Mouse (Mus musculus) CH12F3 (cell line): ENCODE data around the gene Myl7.

Experiments
- in situ Hi-C: fragments of 300-500 bp; cut with MboI; formaldehyde crosslinking; loops from 2 replicates; pipeline ENCODE4 v1.14.3; 2020; ENCODE audit warnings: low sequenced_read_pairs

Myl7 gene

DNA sequence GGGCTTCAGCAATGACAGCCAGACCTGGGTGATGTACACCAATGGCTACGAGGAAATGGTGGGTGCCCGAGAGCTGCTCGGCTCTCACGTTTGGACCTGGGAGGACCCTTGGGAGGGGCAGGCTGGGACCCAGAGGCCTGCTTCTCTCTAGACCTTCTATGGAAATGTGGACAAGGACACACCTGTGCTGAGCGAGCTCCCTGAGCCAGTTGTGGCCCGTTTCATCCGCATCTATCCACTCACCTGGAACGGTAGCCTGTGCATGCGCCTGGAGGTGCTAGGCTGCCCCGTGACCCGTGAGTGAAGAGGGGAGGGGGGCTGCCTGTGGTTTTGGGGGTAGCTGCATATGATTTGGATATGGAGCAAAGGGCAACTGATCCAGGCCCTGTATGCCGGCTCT lies 30.3 kb downstream of the Myl7 start:
- in situ Hi-C loops, result no loop called here

GRCm38 (mm10) chr11:5867196-5867595 lies 31.4 kb downstream of the Myl7 start:
- in situ Hi-C loops, result no loop called here

DNA sequence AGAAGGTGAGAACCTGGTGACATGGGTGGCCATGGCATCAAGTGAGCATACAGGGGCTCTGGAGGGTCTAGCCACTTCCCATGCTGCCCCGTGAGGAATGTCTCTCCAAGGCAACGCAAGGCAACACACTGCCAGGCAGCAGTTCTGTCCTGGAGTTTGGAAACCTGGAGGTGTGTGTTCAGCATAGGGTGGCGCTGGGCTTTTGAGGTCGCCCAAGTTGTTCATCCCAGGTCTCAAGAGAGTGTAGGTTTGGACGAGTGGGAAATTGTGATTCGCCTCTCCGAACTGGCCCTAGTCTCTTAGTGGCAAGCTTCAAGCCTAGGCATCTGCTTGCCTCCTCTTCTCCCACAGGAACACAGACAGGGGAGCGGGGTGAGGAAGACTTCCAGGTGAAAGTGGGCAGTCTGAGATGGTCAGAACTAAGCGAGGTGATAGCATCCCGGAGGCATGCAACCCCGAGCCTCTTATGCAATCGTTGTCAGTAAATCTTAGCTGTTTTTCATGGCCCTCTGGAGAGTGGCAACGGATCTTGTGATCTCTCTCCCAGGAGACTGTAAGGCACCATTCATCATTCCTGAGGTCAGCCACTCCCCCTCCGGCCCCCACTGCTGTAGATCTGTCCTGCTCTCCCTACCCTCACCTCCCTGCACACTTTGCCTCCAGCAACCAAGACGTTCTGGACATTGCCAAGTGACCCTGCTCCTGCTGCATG lies 36.0 kb downstream of the Myl7 start:
- in situ Hi-C loops, result no loop called here

- in situ Hi-C loops, result no loop called here
Observed at GRCm38 (mm10) chr11:5861678-5862393, 36.7 kb downstream of the Myl7 start, which contains the start of gene Aebp1. Gene Aebp1 (plus strand): TSS chr11:5861947.

DNA sequence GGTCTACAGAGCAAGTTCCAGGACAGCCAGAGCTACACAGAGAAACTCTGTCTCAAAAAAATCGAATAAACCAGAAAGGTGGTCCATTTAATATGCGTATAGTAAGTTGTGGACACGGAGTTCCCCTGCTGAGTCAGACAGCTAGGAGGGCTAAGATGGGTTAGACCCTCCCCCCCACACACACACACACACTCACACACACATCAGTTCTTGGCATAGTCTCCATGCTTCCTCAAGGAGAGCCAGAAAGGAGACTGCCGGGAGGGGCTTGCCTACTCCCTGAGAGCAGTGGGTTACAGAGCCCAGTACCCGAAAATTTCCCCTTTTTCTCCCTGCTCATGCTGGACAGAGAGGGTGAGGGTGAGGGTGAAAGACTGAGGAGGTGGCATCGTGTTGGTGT lies 37.9 kb downstream of the Myl7 start:
- in situ Hi-C loops, result no loop called here

- in situ Hi-C loops, result no loop called here
Observed at GRCm38 (mm10) chr11:5859883-5860550, 38.6 kb downstream of the Myl7 start.

GRCm38 (mm10) chr11:5858723-5859122 lies 39.9 kb downstream of the Myl7 start:
- in situ Hi-C loops, result no loop called here

DNA sequence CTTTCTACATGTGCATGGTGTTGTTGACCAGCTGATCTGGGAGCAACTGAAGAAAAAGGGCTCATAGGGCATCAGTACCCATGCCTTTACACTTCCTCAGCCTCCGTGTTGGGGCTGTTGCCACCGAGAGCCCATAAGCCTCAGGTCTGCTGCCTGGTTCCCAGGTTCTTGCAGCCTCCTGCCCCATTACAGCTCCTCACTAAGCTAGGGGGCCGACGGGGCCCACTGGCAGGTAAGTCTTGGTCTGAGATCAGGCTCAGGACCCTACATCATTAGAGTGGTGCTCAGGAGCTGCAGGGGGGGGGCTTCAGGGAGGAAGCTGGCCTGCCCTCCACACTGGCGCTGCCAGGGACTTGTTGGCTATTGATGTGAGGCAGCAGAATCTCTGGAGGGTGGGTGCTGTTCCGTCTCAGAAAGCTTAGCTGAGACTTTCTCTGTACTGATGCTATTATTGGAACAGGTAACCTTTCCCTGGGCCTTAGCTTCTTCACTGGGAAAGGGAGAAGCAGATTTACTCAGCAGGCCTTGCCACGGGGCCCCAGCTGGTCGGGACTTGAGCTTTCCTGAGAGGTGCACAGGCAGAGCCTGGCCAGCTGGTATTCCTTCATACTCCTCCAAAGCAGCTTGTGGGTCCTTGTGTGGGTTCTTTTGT lies 42.0 kb downstream of the Myl7 start:
- in situ Hi-C loops, result no loop called here

DNA sequence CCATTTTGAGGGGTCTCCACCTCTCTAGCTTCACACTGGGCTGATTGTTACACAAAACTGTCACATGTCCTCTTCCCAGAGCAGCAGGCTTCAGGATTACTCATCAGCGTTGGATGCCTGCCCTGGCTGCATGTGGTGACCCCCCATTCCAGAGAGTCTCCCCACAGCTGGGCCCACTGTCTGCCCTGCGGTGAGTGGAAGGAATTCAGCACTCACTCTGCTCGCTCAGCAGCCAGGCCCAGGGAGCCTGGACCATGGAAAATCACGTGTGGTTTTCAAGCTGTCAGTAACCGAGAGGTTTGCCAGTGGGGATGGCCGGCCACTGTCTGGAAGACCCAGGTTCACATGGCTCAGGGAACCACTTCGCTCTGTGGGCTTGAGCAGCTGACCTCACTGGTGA lies 42.7 kb downstream of the Myl7 start:
- in situ Hi-C loops, result no loop called here

DNA sequence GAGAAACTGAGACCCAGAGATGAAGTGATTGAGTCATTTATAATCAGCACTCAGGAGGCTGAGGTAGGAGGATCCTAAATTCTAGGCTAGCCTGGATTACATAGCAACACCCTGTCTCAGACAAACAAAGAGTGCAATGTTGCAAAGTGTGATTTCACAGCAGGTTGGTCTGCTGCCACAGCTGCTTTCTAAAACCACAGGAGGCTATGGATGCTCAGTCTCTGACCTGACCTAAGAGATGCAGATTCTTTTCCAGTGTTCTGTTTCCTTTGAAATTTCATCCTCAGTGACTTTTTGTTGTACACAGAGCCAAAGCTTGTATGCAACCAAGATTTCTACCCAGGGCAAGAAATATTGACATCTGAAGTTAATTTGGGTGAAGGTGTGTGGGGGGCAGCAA lies 43.1 kb downstream of the Myl7 start:
- in situ Hi-C loops, result no loop called here

DNA sequence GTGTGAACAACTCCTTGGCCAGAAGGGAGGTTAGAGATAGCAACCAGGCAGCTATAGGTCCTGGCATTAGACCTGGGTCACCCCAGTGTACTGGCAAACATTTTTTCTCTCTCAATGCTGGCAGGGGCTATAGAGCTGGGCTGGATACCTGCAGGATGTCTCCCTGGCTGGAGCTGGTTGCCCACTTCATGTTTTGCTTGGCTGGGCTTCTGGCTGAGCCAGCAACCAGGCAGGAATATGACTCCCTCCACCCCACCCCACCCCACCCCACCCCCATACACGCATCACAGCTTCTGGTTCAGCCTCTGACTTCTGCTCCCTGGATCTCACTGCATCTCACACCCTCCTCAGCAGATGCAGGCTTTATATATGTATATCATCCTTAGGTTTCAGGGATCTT lies 46.3 kb downstream of the Myl7 start:
- in situ Hi-C loops, result no loop called here

DNA sequence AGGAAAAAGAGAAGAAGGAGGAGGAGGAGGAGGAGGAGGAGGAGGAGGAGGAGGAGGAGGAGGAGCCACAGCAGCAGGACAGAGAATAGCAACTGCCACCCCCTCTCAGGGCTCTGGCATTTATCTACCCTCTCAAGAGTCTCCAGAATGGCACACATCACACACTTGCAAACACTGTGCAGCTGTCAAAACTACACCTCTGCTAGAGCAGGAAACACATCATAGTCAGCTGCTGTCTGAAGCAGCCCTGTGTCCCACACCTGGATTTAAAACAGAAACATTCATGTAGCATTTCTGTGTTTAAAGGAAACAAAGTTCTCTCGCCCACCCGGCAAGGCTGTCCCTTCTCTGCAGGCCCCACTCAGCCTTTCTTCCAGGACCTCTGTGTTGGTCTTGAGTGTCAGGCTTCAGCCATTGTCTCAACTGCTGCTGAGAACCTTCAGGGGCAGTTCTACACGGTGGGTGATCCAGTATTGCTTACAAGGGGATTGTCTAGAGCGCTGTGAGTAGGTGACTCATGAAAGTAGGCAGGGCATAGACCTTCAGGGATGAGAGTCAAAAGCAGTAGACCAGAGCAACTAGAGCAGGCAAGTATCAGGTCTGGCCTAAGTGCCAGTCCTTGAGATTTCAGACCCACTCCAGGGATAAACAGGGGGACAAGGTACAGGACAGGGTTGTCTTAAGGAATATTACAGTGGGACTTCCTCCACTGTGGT lies 47.4 kb downstream of the Myl7 start:
- in situ Hi-C loops, result no loop called here

GRCm38 (mm10) chr11:5850452-5850851 lies 48.1 kb downstream of the Myl7 start:
- in situ Hi-C loops, result no loop called here

DNA sequence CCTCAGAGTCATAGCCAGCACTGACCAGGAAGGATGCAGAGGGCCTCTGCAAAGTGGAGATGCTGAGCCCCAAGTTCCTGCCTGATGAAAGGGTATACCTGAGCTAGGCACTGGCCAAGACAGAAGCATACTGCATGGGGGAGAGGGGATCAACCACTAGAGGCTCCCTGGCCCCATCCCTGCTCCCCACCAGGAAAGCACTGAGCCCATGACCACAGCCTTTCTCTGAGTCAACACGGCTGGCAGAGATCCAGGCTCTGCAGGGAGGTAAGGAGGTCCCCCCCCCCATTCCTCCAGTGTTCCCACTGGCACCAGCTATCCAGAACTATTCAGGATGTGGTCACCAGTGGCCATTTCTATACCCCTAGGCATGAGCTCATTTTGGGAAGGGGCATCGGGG lies 49.3 kb downstream of the Myl7 start:
- in situ Hi-C loops, result no loop called here

DNA sequence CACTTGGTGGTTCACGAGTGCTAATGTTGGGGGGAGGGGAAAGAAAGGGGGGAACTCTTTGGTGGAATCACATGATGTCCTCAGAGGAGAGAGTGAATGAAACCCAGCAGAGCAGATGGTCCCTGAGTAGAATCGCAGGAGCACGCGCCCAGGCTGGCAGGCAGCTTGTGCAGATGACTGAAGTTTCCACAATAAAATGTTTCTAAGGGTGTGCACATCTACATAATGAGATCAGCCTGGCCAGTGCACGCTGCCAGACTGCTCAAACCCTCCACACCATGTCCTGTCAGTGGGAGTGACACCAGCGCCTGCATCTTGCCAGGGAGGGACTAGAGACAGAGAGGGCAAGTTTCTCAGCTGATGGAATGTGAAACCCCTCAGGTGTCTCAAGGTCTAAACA lies 49.8 kb downstream of the Myl7 start:
- in situ Hi-C loops, result no loop called here

DNA sequence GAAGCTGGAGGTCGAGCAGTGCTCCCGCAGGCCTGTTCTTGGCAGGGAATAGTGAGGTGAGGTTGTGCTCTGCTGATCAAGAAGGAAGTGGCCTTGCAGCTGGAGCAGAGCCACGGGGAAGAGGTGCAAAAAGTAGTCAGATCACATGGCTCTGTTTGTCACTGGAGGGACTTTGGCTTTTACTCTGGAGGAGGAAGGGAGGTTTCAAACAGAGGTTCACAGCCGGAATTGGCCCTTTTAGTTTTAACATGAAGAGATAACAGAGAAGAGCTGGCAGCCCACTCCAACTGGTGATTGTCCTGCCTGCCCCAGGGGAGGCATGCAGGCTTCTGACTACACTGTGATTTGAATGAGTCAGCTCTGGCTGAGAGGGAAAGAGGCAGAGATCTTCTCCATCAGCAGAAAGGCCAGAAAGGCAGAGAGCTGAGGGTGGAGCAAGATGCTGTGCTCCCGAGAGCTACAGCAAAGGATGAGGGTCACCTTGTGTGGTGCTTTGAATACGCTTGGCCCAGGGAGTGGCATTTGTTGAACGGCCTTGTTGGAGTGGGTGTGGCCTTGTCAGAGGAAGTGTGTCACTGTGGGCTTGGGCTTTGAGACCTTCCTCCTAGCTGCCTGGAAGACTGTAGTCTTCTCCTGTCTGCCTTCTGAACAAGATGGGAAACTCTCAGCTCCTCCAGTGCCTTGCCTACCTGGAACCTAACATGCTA lies 51.8 kb downstream of the Myl7 start:
- in situ Hi-C loops, result no loop called here
